Mouse (Mus musculus): ENCODE measurements at regions not wholly inside any gene's neighbourhood (a gene's known extent, or its start where the extent isn't known, plus 50 kb on each side); places are given as distances from the start of the nearest gene placed in this dataset.

GRCm38 (mm10) chr3:146337429-146337828, 67.0 kb upstream of the Ssx2ip start:
- DNase-seq (ENCODE audit: extremely low read depth, low read depth), result no peak

DNA sequence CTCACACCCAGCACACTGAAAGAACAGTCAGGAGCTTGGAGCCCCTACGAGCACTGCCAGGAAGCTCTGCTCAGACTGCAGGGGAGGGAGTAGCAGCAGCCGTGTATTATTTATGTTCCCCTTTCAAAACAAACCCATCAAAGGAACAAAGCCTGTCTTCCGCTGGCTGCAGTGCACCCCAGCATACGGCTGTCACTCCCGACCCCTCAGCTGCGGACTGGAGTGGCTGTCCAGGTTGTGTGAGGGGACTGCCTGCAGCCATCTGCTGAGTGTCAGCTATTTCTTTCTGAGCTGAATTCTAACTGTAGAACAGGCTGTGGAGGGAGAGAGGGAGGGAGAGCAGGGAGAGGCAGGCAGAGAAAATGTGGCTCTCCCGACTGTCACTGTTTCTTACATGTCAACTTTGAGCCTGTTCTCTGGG, 66.6 kb upstream of the Ssx2ip start:
- no peak for DNase-seq (ENCODE audit: extremely low read depth, low read depth)

GRCm38 (mm10) chr3:146338445-146338844, 66.0 kb upstream of the Ssx2ip start:
- no peak for DNase-seq (ENCODE audit: extremely low read depth, low read depth)

- DNase-seq (ENCODE audit: extremely low read depth, low read depth), result peak; percentile 32
These were observed 64.0 kb upstream of the Ssx2ip start for GRCm38 (mm10) chr3:146340316-146341055.

DNA sequence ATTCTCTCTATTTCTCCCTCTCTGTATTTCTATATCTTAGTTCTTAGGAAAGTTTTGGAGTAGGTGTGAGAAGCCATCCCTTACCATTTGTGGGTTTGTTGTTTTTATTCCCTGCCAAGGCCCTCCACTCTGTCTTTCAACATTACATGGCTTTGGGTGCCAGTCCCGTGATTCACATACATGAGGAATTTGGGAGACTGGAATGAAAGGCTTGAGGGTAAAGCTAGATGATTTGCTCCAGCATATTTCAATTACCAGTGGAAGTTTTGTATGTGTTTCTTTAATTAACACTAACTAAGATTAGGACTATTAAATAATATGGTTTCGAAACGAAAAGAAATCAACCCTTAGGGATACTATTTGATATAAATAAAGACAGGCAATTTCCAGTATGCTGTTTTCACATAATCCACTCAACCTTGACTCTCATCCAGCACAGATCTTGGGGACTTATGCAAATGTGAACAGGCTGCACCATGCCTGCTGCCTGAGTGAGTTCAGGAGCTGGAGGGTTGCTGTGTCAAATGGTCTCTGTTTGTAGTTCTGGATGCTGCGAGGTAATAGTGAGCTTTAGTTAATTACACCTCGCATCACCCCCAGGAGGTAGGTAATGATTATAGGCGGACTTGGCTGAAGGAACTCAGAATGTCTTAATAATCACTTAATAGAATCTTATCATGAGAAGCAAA, 62.6 kb upstream of the Ssx2ip start:
- DNase-seq (ENCODE audit: extremely low read depth, low read depth), result no peak

GRCm38 (mm10) chr3:146342727-146343126, 61.7 kb upstream of the Ssx2ip start:
- DNase-seq (ENCODE audit: extremely low read depth, low read depth), result no peak

- DNase-seq (ENCODE audit: extremely low read depth, low read depth), result peak; percentile 54
These were observed 60.6 kb upstream of the Ssx2ip start for GRCm38 (mm10) chr3:146343649-146344401.

GRCm38 (mm10) chr3:146344402-146345025, 59.9 kb upstream of the Ssx2ip start:
- no peak for DNase-seq (ENCODE audit: extremely low read depth, low read depth)

GRCm38 (mm10) chr3:146345308-146345780, 59.1 kb upstream of the Ssx2ip start:
- peak; percentile 56 for DNase-seq (ENCODE audit: extremely low read depth, low read depth)

DNA sequence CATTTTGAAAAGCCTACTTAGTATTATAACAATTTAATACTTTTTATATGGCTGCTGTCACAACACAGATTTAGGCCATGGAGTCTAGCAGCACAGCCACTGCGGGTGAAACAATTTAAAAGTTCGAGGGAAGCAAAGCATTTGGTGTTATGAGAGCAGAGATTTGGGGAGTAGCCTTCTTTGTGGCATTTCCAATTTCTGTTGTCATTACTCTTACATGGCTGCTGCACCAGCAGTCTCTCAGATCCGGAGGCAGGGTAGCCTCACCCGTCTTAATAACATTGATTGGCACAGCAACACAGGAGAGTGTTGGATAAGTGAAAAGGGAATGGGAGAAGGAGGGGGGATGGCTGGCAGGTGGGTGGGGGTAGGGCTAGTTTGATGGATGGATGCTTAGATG, 58.5 kb upstream of the Ssx2ip start:
- no peak for DNase-seq (ENCODE audit: extremely low read depth, low read depth)

GRCm38 (mm10) chr3:146347311-146347710, 57.1 kb upstream of the Ssx2ip start:
- no peak for DNase-seq (ENCODE audit: extremely low read depth, low read depth)

GRCm38 (mm10) chr3:146348921-146349320, 55.5 kb upstream of the Ssx2ip start:
- no peak for DNase-seq (ENCODE audit: extremely low read depth, low read depth)

DNA sequence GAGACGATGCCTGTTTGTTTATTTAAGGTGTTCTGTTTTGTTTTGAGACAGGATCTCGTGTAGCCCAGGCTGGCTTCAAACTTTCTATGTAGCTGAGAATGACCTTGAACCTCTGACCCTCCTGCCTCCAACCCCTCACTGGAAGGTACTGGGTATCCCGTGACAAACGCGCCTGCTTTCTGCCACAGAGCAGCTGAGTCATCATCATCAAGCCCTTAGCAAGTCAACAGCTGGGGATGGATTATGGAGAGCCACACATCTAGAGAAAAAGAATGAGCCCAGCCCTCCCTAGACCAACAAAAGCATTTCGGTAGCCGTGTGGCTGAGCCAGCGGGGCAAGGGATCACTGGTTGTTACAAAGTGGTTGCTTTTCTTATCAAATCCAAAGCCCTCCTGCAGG, 55.0 kb upstream of the Ssx2ip start:
- no peak for DNase-seq (ENCODE audit: extremely low read depth, low read depth)

- no peak for DNase-seq (ENCODE audit: extremely low read depth, low read depth)
These were observed 54.3 kb upstream of the Ssx2ip start for GRCm38 (mm10) chr3:146350126-146350525.

GRCm38 (mm10) chr3:146351468-146351867, 53.0 kb upstream of the Ssx2ip start:
- no peak for DNase-seq (ENCODE audit: extremely low read depth, low read depth)

GRCm38 (mm10) chr3:146352187-146352586, 52.3 kb upstream of the Ssx2ip start:
- DNase-seq (ENCODE audit: extremely low read depth, low read depth), result peak; percentile 31

GRCm38 (mm10) chr3:146353961-146354360, 50.5 kb upstream of the Ssx2ip start:
- DNase-seq (ENCODE audit: extremely low read depth, low read depth), result no peak
